Mouse (Mus musculus): Measurements from ENCODE around the gene Mall. TPM values are rescaled to one million over a fixed set of nuclear protein-coding genes. Genes with fewer than 3 reads are reported as not detected.

Mall gene
- polyA plus RNA-seq, 1 experiment, result 8.1 TPM

GRCm38 (mm10) chr2:127722176-127722892 lies 7.4 kb downstream of the Mall start:
- H3K27ac ChIP-seq (ENCODE audit: control insufficient read depth, insufficient read depth, low read length), result no peak overlapping the region

GRCm38 (mm10) chr2:127718839-127719468 lies 10.8 kb downstream of the Mall start:
- TF ChIP-seq POLR2A (IDR thresholded peaks at IDR 0.05; ENCODE audit: control insufficient read depth, extremely low read depth, insufficient read depth, low read length, poor library complexity) (no peak), CTCF (IDR thresholded peaks at IDR 0.05; ENCODE audit: borderline replicate concordance, control insufficient read depth, extremely low read depth, insufficient read depth, low read length, poor library complexity) (no peak)
- Histone ChIP-seq H3K4me1 (replicated peaks; ENCODE audit: control insufficient read depth, insufficient read depth, low read length) (peaks cover 2% of the 10 kb centered on the region; the same call in 1 of the 2 replicates), H3K36me3 (ENCODE audit: control insufficient read depth, insufficient read depth, low read length) (no peaks in the 10 kb centered on the region), H3K4me3 (ENCODE audit: control insufficient read depth, insufficient read depth, low read length) (no peak overlapping the region), H3K27me3 (ENCODE audit: control insufficient read depth, insufficient read depth, low read length) (no peaks in the 10 kb centered on the region), H3K27ac (ENCODE audit: control insufficient read depth, insufficient read depth, low read length) (no peak overlapping the region)
- DNase-seq, result no peak
- 57% methylated on average over 8 of the region's 8 CpGs for WGBS

More at GRCm38 (mm10) chr2:127722176-127722892, 7.4 kb downstream of the Mall start:
- Histone ChIP-seq H3K27me3 (ENCODE audit: control insufficient read depth, insufficient read depth, low read length) (no peaks in the 10 kb centered on the region), H3K4me3 (ENCODE audit: control insufficient read depth, insufficient read depth, low read length) (no peak overlapping the region), H3K36me3 (ENCODE audit: control insufficient read depth, insufficient read depth, low read length) (no peaks in the 10 kb centered on the region), H3K4me1 (replicated peaks; ENCODE audit: control insufficient read depth, insufficient read depth, low read length) (peaks cover 2% of the 10 kb centered on the region; the same call in 1 of the 2 replicates)
- TF ChIP-seq POLR2A (IDR thresholded peaks at IDR 0.05; ENCODE audit: control insufficient read depth, extremely low read depth, insufficient read depth, low read length, poor library complexity), result no peak
- TF ChIP-seq CTCF (IDR thresholded peaks at IDR 0.05; ENCODE audit: borderline replicate concordance, control insufficient read depth, extremely low read depth, insufficient read depth, low read length, poor library complexity), result no peak
- WGBS, result 49% methylated on average over 7 of the region's 7 CpGs
- no peak for DNase-seq

GRCm38 (mm10) chr2:127714726-127715125 lies 15.0 kb downstream of the Mall start:
- no peaks in the 10 kb centered on the region; the same call in 1 of the 2 replicates for H3K4me1 ChIP-seq (replicated peaks; ENCODE audit: control insufficient read depth, insufficient read depth, low read length)
- H3K4me3 ChIP-seq (ENCODE audit: control insufficient read depth, insufficient read depth, low read length), result no peak overlapping the region
- no peaks in the 10 kb centered on the region for H3K27me3 ChIP-seq (ENCODE audit: control insufficient read depth, insufficient read depth, low read length)
- no peak overlapping the region for H3K27ac ChIP-seq (ENCODE audit: control insufficient read depth, insufficient read depth, low read length)
- no peak for DNase-seq
- WGBS, result 86% methylated on average over 3 of the region's 3 CpGs
- no peaks in the 10 kb centered on the region for H3K36me3 ChIP-seq (ENCODE audit: control insufficient read depth, insufficient read depth, low read length)
- no peak for TF ChIP-seq CTCF (IDR thresholded peaks at IDR 0.05; ENCODE audit: borderline replicate concordance, control insufficient read depth, extremely low read depth, insufficient read depth, low read length, poor library complexity)
- TF ChIP-seq POLR2A (IDR thresholded peaks at IDR 0.05; ENCODE audit: control insufficient read depth, extremely low read depth, insufficient read depth, low read length, poor library complexity), result no peak

- no peak for TF ChIP-seq POLR2A (IDR thresholded peaks at IDR 0.05; ENCODE audit: control insufficient read depth, extremely low read depth, insufficient read depth, low read length, poor library complexity)
- TF ChIP-seq CTCF (IDR thresholded peaks at IDR 0.05; ENCODE audit: borderline replicate concordance, control insufficient read depth, extremely low read depth, insufficient read depth, low read length, poor library complexity), result no peak
- no peak for DNase-seq
- no peaks in the 10 kb centered on the region for H3K4me1 ChIP-seq (replicated peaks; ENCODE audit: control insufficient read depth, insufficient read depth, low read length)
- WGBS, result 98% methylated on average over 3 of the region's 3 CpGs
- no peak overlapping the region for H3K4me3 ChIP-seq (ENCODE audit: control insufficient read depth, insufficient read depth, low read length)
- no peaks in the 10 kb centered on the region for H3K27me3 ChIP-seq (ENCODE audit: control insufficient read depth, insufficient read depth, low read length)
- H3K36me3 ChIP-seq (ENCODE audit: control insufficient read depth, insufficient read depth, low read length), result no peaks in the 10 kb centered on the region
- no peak overlapping the region for H3K27ac ChIP-seq (ENCODE audit: control insufficient read depth, insufficient read depth, low read length)
These were observed 20.9 kb downstream of the Mall start for GRCm38 (mm10) chr2:127708792-127709191.

- no peaks in the 10 kb centered on the region for H3K27me3 ChIP-seq (ENCODE audit: control insufficient read depth, insufficient read depth, low read length)
- H3K36me3 ChIP-seq (ENCODE audit: control insufficient read depth, insufficient read depth, low read length), result no peaks in the 10 kb centered on the region
- 88% methylated on average over 3 of the region's 3 CpGs for WGBS
- no peak overlapping the region for H3K4me3 ChIP-seq (ENCODE audit: control insufficient read depth, insufficient read depth, low read length)
- DNase-seq, result no peak
- no peaks in the 10 kb centered on the region for H3K4me1 ChIP-seq (replicated peaks; ENCODE audit: control insufficient read depth, insufficient read depth, low read length)
- TF ChIP-seq POLR2A (IDR thresholded peaks at IDR 0.05; ENCODE audit: control insufficient read depth, extremely low read depth, insufficient read depth, low read length, poor library complexity) (no peak), CTCF (IDR thresholded peaks at IDR 0.05; ENCODE audit: borderline replicate concordance, control insufficient read depth, extremely low read depth, insufficient read depth, low read length, poor library complexity) (no peak)
- no peak overlapping the region for H3K27ac ChIP-seq (ENCODE audit: control insufficient read depth, insufficient read depth, low read length)
These were observed 21.7 kb downstream of the Mall start for GRCm38 (mm10) chr2:127708060-127708459.

GRCm38 (mm10) chr2:127705267-127705666 lies 24.5 kb downstream of the Mall start:
- no peak overlapping the region for H3K4me3 ChIP-seq (ENCODE audit: control insufficient read depth, insufficient read depth, low read length)
- WGBS, result 92% methylated on average over 6 of the region's 6 CpGs
- no peaks in the 10 kb centered on the region for H3K4me1 ChIP-seq (replicated peaks; ENCODE audit: control insufficient read depth, insufficient read depth, low read length)
- H3K27me3 ChIP-seq (ENCODE audit: control insufficient read depth, insufficient read depth, low read length), result no peaks in the 10 kb centered on the region
- no peak for DNase-seq
- no peak overlapping the region for H3K27ac ChIP-seq (ENCODE audit: control insufficient read depth, insufficient read depth, low read length)
- TF ChIP-seq POLR2A (IDR thresholded peaks at IDR 0.05; ENCODE audit: control insufficient read depth, extremely low read depth, insufficient read depth, low read length, poor library complexity), result no peak
- TF ChIP-seq CTCF (IDR thresholded peaks at IDR 0.05; ENCODE audit: borderline replicate concordance, control insufficient read depth, extremely low read depth, insufficient read depth, low read length, poor library complexity), result no peak
- no peaks in the 10 kb centered on the region for H3K36me3 ChIP-seq (ENCODE audit: control insufficient read depth, insufficient read depth, low read length)
